Mouse (Mus musculus) MEL (cell line): Measurements from ENCODE around the gene Zc3h10. TPM values are rescaled to one million over a fixed set of nuclear protein-coding genes. Genes with fewer than 3 reads are reported as not detected.
A peak's percentile ranks its signal among the peaks of the same experiment; 100 is the strongest.

Source experiments
- DNase-seq: peaks from one replicate; pipeline ENCODE4 v3.0.0; 2011; ENCODE audit warnings: low read depth, low spot score
- H3K27ac ChIP-seq: 2 replicates; pipeline ENCODE4 v1.5.1; 2012; ENCODE audit warnings: low read depth, mild to moderate bottlenecking, control low read depth, low read length, moderate library complexity; ENCODE audit not compliant: control insufficient read depth
- H3K27me3 ChIP-seq, 2 experiments: fragments of 150-350 bp in 1 of 2; sonication (generic) in 1 of 2; 2 replicates each; pipeline ENCODE4 v1.6.1; 2012; ENCODE audit warnings: low read length in 2 of 2, mild to moderate bottlenecking in 2 of 2, improper control_type of control experiment in 1 of 2, moderate library complexity in 1 of 2; ENCODE audit not compliant: insufficient read depth in 2 of 2, control insufficient read depth in 1 of 2
- H3K36me3 ChIP-seq, 2 experiments: 2 replicates each; pipeline ENCODE4 v1.6.1; 2012 to 2014; ENCODE audit warnings: low read length in 2 of 2, improper control_type of control experiment in 1 of 2, inconsistent platforms in 1 of 2, mild to moderate bottlenecking in 1 of 2; ENCODE audit not compliant: insufficient read depth in 2 of 2, control insufficient read depth in 1 of 2
- H3K4me1 ChIP-seq, 2 experiments: fragments of 150-350 bp in 1 of 2; sonication (generic) in 1 of 2; 2 replicates each; pipeline ENCODE4 v1.6.1; 2012; ENCODE audit warnings: low read length in 2 of 2, improper control_type of control experiment in 1 of 2, mild to moderate bottlenecking in 1 of 2; ENCODE audit not compliant: insufficient read depth in 2 of 2, control insufficient read depth in 1 of 2
- H3K4me3 ChIP-seq, 2 experiments: fragments of 150-350 bp in 1 of 2; sonication (generic) in 1 of 2; 2 replicates each; pipeline ENCODE4 v1.5.1; 2012; ENCODE audit warnings: low read depth in 2 of 2, low read length in 2 of 2, mild to moderate bottlenecking in 2 of 2, moderate library complexity in 2 of 2, control low read depth in 1 of 2, improper control_type of control experiment in 1 of 2; ENCODE audit not compliant: control insufficient read depth in 1 of 2, insufficient read depth in 1 of 2
- H3K79me2 ChIP-seq: 2 replicates; pipeline ENCODE4 v1.6.1; 2012; ENCODE audit warnings: mild to moderate bottlenecking, low read length, moderate library complexity; ENCODE audit not compliant: control insufficient read depth, poor library complexity, insufficient read depth
- H3K9ac ChIP-seq: 2 replicates; pipeline ENCODE4 v1.6.1; 2012; ENCODE audit warnings: low read depth, mild to moderate bottlenecking, control low read depth, low read length, moderate library complexity; ENCODE audit not compliant: control insufficient read depth, poor library complexity, severe bottlenecking
- H3K9me3 ChIP-seq: fragments of 150-350 bp; sonication (generic); replicated peaks from 2 replicates; pipeline ENCODE4 v1.6.1; 2012; ENCODE audit warnings: mild to moderate bottlenecking, low read length, improper control_type of control experiment, moderate library complexity; ENCODE audit not compliant: insufficient read depth
- BHLHE40 ChIP-seq: IDR thresholded peaks from 2 replicates; pipeline ENCODE4 v1.6.1; 2012; ENCODE audit warnings: low read depth, mild to moderate bottlenecking, inconsistent platforms, low read length, improper control_type of control experiment, borderline replicate concordance
- CHD1 ChIP-seq: IDR thresholded peaks from 2 replicates; pipeline ENCODE4 v1.6.1; 2012; ENCODE audit warnings: low read depth, mild to moderate bottlenecking, inconsistent platforms, low read length, improper control_type of control experiment
- CHD2 ChIP-seq: IDR thresholded peaks from 2 replicates; pipeline ENCODE4 v1.6.1; 2011; ENCODE audit warnings: low read length, improper control_type of control experiment
- E2F4 ChIP-seq: IDR thresholded peaks from 2 replicates; pipeline ENCODE4 v1.6.1; 2011; ENCODE audit warnings: low read depth, low read length, improper control_type of control experiment, borderline replicate concordance
- ETS1 ChIP-seq: IDR thresholded peaks from 2 replicates; pipeline ENCODE4 v1.6.1; 2012; ENCODE audit warnings: low read depth, mild to moderate bottlenecking, inconsistent platforms, low read length, improper control_type of control experiment, moderate library complexity
- HCFC1 ChIP-seq: IDR thresholded peaks from 2 replicates; pipeline ENCODE4 v1.6.1; 2012; ENCODE audit warnings: low read depth, mild to moderate bottlenecking, inconsistent platforms, low read length, improper control_type of control experiment, moderate library complexity
- JUND ChIP-seq: IDR thresholded peaks from 2 replicates; pipeline ENCODE4 v1.6.1; 2011; ENCODE audit warnings: low read depth, mild to moderate bottlenecking, improper control_type of control experiment, low read length
- MAX ChIP-seq: IDR thresholded peaks from 2 replicates; pipeline ENCODE4 v1.6.1; 2011; ENCODE audit warnings: low read length, improper control_type of control experiment
- MEF2A ChIP-seq: IDR thresholded peaks from 2 replicates; pipeline ENCODE4 v1.6.1; 2014; ENCODE audit warnings: low read depth, mild to moderate bottlenecking, inconsistent platforms, low read length, improper control_type of control experiment; ENCODE audit not compliant: poor library complexity, insufficient replicate concordance, severe bottlenecking; ENCODE audit errors: extremely low read depth
- MXI1 ChIP-seq: IDR thresholded peaks from 2 replicates; pipeline ENCODE4 v1.6.1; 2011; ENCODE audit warnings: mild to moderate bottlenecking, low read depth, low read length, improper control_type of control experiment
- MYC ChIP-seq: IDR thresholded peaks from 2 replicates; pipeline ENCODE4 v1.6.1; 2011; ENCODE audit warnings: low read depth, mild to moderate bottlenecking, low read length, improper control_type of control experiment, moderate library complexity
- NRF1 ChIP-seq: IDR thresholded peaks from 2 replicates; pipeline ENCODE4 v1.6.1; 2014; ENCODE audit warnings: low read depth, mild to moderate bottlenecking, inconsistent platforms, low read length, improper control_type of control experiment, moderate library complexity; ENCODE audit not compliant: poor library complexity, insufficient read depth, severe bottlenecking
- POLR2A ChIP-seq, 2 experiments: IDR thresholded peaks; 2 replicates each; pipeline ENCODE4 v1.6.1; 2011 to 2012; ENCODE audit warnings: low read length in 2 of 2, mild to moderate bottlenecking in 2 of 2, control low read depth in 1 of 2, improper control_type of control experiment in 1 of 2, low read depth in 1 of 2, moderate library complexity in 1 of 2; ENCODE audit not compliant: control insufficient read depth in 1 of 2, insufficient read depth in 1 of 2, poor library complexity in 1 of 2
- POLR2AphosphoS2 ChIP-seq: IDR thresholded peaks from 2 replicates; pipeline ENCODE4 v1.6.1; 2011; ENCODE audit warnings: low read length, improper control_type of control experiment
- SIN3A ChIP-seq: IDR thresholded peaks from 2 replicates; pipeline ENCODE4 v1.6.1; 2012; ENCODE audit warnings: low read length, improper control_type of control experiment, inconsistent platforms
- USF1 ChIP-seq: IDR thresholded peaks from 2 replicates; pipeline ENCODE4 v1.6.1; 2014; ENCODE audit warnings: low read depth, mild to moderate bottlenecking, inconsistent platforms, low read length, improper control_type of control experiment, moderate library complexity
- ZC3H11A ChIP-seq: IDR thresholded peaks from 2 replicates; pipeline ENCODE4 v1.6.1; 2012; ENCODE audit warnings: low read depth, mild to moderate bottlenecking, inconsistent platforms, low read length, improper control_type of control experiment
- polyA plus RNA-seq, 2 experiments: library from polyadenylated mRNA; stranded (reverse) in 1 of 2; unstranded in 1 of 2; fragments of >175 nt in 1 of 2; fragments of >200 nt in 1 of 2; gene quantifications; 2 replicates each; pipeline versions ENCODE4 v1.2.1 to v1.2.4; 2012; ENCODE audit warnings: low replicate concordance in 2 of 2, low read depth in 1 of 2; ENCODE audit not compliant: insufficient read length in 2 of 2, insufficient read depth in 1 of 2, missing spikeins in 1 of 2
- total RNA-seq: library from RNA; depleted of rRNA; stranded (reverse); fragments of 300-350 nt; gene quantifications from 2 replicates; pipeline ENCODE4 v1.2.3, GENCODE M21; 2012

Zc3h10 gene
- total and polyA plus RNA-seq, 3 experiments = 14.6 to 17.3 TPM; not detected in 1

GRCm38 (mm10) chr10:128565206-128565787 is 17.7 kb upstream of the Zc3h10 start:
- Histone ChIP-seq H3K9ac (peak overlapping the region; percentile 94), H3K27me3 (no peaks in the 10 kb centered on the region), H3K9me3 (no peaks in the 10 kb centered on the region), H3K4me1 (peaks cover 0 to 11% of the 10 kb centered on the region in 2 experiments; a peak in 3 of 4 replicates), H3K27ac (peak overlapping the region; percentile 78), H3K4me3 (peak overlapping the region; percentile 72 to 90), H3K36me3 (peaks cover 24 to 25% of the 10 kb centered on the region in 2 experiments), H3K79me2 (peaks cover 42% of the 10 kb centered on the region)
- DNase-seq = peak; percentile 77
- TF ChIP-seq ETS1 (0 out of 2 replicates have a peak, but pooled peaks have one; percentile 20), USF1 (peak; percentile 75), BHLHE40 (peak; percentile 84; the same call in 1 of the 2 replicates), MAX (peak; percentile 98), SIN3A (peak; percentile 76), POLR2AphosphoS2 (0 out of 2 replicates have a peak, but pooled peaks have one; percentile 4), MXI1 (peak; percentile 99), CHD1 (peak; percentile 91; the same call in 1 of the 2 replicates), MYC (peak; percentile 99), JUND (no peak), MEF2A (no peak)

- no peaks in the 10 kb centered on the region for H3K27me3 ChIP-seq
- peaks cover 24 to 33% of the 10 kb centered on the region in 2 experiments for H3K36me3 ChIP-seq
- H3K9me3 ChIP-seq = no peaks in the 10 kb centered on the region
- peaks cover 42% of the 10 kb centered on the region for H3K79me2 ChIP-seq
- peak; percentile 49 for TF ChIP-seq USF1
- TF ChIP-seq MXI1 = no peak
- TF ChIP-seq MAX = 0 out of 2 replicates have a peak, but pooled peaks have one; percentile 7
- H3K27ac ChIP-seq = peak overlapping the region; percentile 32; the same call in 1 of the 2 replicates
- peak overlapping the region; percentile 63 to 72 for H3K4me3 ChIP-seq
- H3K9ac ChIP-seq = peak overlapping the region; percentile 94
- DNase-seq = no peak
- peaks cover 0 to 11% of the 10 kb centered on the region in 2 experiments; a peak in 3 of 4 replicates for H3K4me1 ChIP-seq
Measured at GRCm38 (mm10) chr10:128563544-128563943, 16.0 kb upstream of the Zc3h10 start.

- Histone ChIP-seq H3K36me3 (peaks cover 0 to 17% of the 10 kb centered on the region in 2 experiments; a peak in 2 of 4 replicates), H3K9me3 (no peaks in the 10 kb centered on the region), H3K27ac (no peak overlapping the region), H3K4me1 (no peaks in the 10 kb centered on the region), H3K79me2 (peaks cover 2% of the 10 kb centered on the region; the same call in 1 of the 2 replicates), H3K9ac (no peak overlapping the region), H3K4me3 (no peak overlapping the region), H3K27me3 (no peaks in the 10 kb centered on the region)
- TF ChIP-seq MAX (no peak), POLR2AphosphoS2 (0 out of 2 replicates have a peak, but pooled peaks have one; percentile 39), NRF1 (no peak), HCFC1 (no peak), E2F4 (no peak), MXI1 (no peak), CHD2 (0 out of 2 replicates have a peak, but pooled peaks have one; percentile 9), ZC3H11A (no peak), POLR2A (IDR thresholded peaks at IDR 0.05; ENCODE audit: control insufficient read depth in 1 of 2, insufficient read depth in 1 of 2, low read depth in 1 of 2, low read length in 2 of 2, poor library complexity in 1 of 2) (peak in 1 of 2 experiments; percentile 15; a peak in 1 of 4 replicates)
- peak; percentile 44 for DNase-seq
Measured at GRCm38 (mm10) chr10:128556963-128557362, 9.4 kb upstream of the Zc3h10 start.
